Mouse (Mus musculus): ENCODE data around the gene Naa40. TPM values are rescaled to one million over a fixed set of nuclear protein-coding genes. Genes with fewer than 3 reads are reported as not detected.

Naa40 gene
- total RNA-seq, 1 experiment, result 50.9 TPM

GRCm38 (mm10) chr19:7269290-7270044, 28.5 kb upstream of the Naa40 start:
- Histone ChIP-seq H3K4me3 (ENCODE audit: insufficient read depth in 1 of 2, low read depth in 1 of 2, low read length in 2 of 2, poor library complexity in 1 of 2, severe bottlenecking in 1 of 2) (peak overlapping the region; percentile 94 to 99), H3K27ac (ENCODE audit: insufficient read depth, low read depth, low read length, poor library complexity, severe bottlenecking) (peak overlapping the region; percentile 60; the same call in 1 of the 2 replicates), H3K9ac (ENCODE audit: insufficient read depth, low read depth, low read length, poor library complexity, severe bottlenecking) (peak overlapping the region; percentile 97), H3K36me3 (ENCODE audit: control insufficient read depth, insufficient read depth, low read length, poor library complexity, severe bottlenecking) (peaks cover 47% of the 10 kb centered on the region), H3K9me3 (ENCODE audit: control insufficient read depth, insufficient read depth, low read depth, low read length) (no peaks in the 10 kb centered on the region), H3K4me1 (ENCODE audit: control insufficient read depth in 2 of 2, insufficient read depth in 2 of 2, low read length in 2 of 2, poor library complexity in 1 of 2) (peaks cover 7 to 29% of the 10 kb centered on the region in 2 experiments)
- TF ChIP-seq ZNF384 (IDR thresholded peaks at IDR 0.05; ENCODE audit: low read depth, low read length) (no peak), CHD2 (IDR thresholded peaks at IDR 0.05; ENCODE audit: low read depth, low read length) (no peak), HCFC1 (IDR thresholded peaks at IDR 0.05; ENCODE audit: borderline replicate concordance, insufficient read depth, low read length) (no peak), MAFK (IDR thresholded peaks at IDR 0.05; ENCODE audit: insufficient read depth, low read depth, low read length) (no peak), ZC3H11A (IDR thresholded peaks at IDR 0.05; ENCODE audit: borderline replicate concordance, low read depth, low read length) (no peak)
- in situ Hi-C loops (cut with MboI; ENCODE audit: low sequenced_read_pairs in 2 of 2, unreplicated experiment in 2 of 2), result no loop called here
- DNase-seq (ENCODE audit: low read depth, low spot score), result no peak

DNA sequence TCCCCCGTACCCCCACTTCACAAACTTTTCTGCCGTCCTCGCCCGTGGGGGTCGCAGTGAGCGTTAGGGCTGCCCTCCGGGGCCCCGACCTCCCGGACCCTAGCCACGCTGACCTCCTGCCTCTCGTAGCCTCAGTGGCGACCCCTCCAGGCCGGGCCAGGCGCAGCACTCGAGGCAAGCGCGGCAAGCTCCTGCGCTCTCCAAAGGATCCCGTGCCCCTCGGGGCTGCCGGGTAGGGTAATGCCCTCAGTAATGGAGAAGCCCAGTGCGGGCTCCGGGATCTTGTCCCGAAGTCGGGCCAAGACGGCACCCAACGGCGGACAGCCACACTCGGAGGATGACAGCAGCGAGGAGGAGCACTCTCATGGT, 27.7 kb upstream of the Naa40 start:
- in situ Hi-C loops (cut with MboI; ENCODE audit: low sequenced_read_pairs in 2 of 2, unreplicated experiment in 2 of 2), result no loop called here
- TF ChIP-seq ZC3H11A (IDR thresholded peaks at IDR 0.05; ENCODE audit: borderline replicate concordance, low read depth, low read length) (0 out of 2 replicates have a peak, but pooled peaks have one; percentile 26), MAFK (IDR thresholded peaks at IDR 0.05; ENCODE audit: insufficient read depth, low read depth, low read length) (no peak), HCFC1 (IDR thresholded peaks at IDR 0.05; ENCODE audit: borderline replicate concordance, insufficient read depth, low read length) (peak; percentile 38; the same call in 1 of the 2 replicates)
- DNase-seq (ENCODE audit: low read depth, low spot score), result peak; percentile 82
- Histone ChIP-seq H3K4me3 (ENCODE audit: insufficient read depth in 1 of 2, low read depth in 1 of 2, low read length in 2 of 2, poor library complexity in 1 of 2, severe bottlenecking in 1 of 2) (peak overlapping the region; percentile 94 to 99), H3K9me3 (ENCODE audit: control insufficient read depth, insufficient read depth, low read depth, low read length) (no peaks in the 10 kb centered on the region), H3K4me1 (ENCODE audit: control insufficient read depth in 2 of 2, insufficient read depth in 2 of 2, low read length in 2 of 2, poor library complexity in 1 of 2) (peaks cover 8 to 27% of the 10 kb centered on the region in 2 experiments), H3K36me3 (ENCODE audit: control insufficient read depth, insufficient read depth, low read length, poor library complexity, severe bottlenecking) (peaks cover 40% of the 10 kb centered on the region), H3K27ac (ENCODE audit: insufficient read depth, low read depth, low read length, poor library complexity, severe bottlenecking) (peak overlapping the region; percentile 89), H3K9ac (ENCODE audit: insufficient read depth, low read depth, low read length, poor library complexity, severe bottlenecking) (peak overlapping the region; percentile 97)

DNA sequence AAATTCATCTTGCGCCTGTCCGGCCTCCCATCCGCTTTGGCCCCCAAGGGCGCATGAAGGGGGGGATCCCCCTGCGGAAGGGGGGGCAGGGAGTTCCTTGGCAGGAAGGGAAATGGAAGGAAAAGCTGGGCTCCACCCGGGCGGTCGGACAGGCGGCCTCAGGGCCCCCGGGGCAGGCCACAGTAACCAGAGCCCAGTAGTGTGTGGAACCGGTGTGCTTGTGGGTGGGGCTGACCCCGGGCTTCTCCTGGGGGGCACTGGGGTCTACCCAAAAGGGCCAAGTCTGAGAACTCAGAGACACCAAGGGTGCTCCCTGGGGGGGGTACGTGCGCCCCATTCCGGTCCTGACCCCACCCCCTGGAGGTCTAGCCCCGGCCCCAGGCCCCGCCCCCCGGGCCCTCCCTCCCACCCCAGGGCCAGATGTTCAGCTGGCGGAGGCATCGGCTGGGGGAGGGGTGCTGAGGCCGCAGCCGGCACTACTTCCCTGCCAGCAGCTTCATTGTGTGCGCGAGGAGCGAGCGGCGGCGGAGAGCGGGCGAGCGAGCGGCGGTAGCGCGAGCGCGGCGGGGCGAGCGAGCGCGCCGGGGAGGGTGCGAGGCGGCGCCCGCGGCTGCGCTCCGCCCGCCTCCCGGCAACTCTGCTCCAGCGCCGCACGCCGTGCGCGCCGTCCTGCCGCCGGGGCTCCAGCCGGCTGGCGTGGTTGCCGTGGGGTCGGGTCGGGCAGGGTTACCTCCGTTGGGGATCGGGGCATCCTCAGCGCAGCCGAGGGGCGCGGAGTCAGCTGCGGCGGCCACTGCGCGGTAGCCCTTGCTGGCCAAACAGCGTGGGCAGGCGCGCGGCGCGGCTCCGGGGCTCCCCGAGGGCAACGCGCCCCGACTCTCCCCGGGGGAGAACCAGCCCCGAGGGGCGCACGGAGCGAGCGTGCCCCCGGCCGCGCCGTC, 27.1 kb upstream of the Naa40 start:
- peak; percentile 67 for DNase-seq (ENCODE audit: low read depth, low spot score)
- peaks cover 34% of the 10 kb centered on the region for H3K36me3 ChIP-seq (ENCODE audit: control insufficient read depth, insufficient read depth, low read length, poor library complexity, severe bottlenecking)
- H3K9ac ChIP-seq (ENCODE audit: insufficient read depth, low read depth, low read length, poor library complexity, severe bottlenecking), result peak overlapping the region; percentile 97
- TF ChIP-seq CHD2 (IDR thresholded peaks at IDR 0.05; ENCODE audit: low read depth, low read length) (no peak), ZC3H11A (IDR thresholded peaks at IDR 0.05; ENCODE audit: borderline replicate concordance, low read depth, low read length) (no peak), HCFC1 (IDR thresholded peaks at IDR 0.05; ENCODE audit: borderline replicate concordance, insufficient read depth, low read length) (peak; percentile 38; the same call in 1 of the 2 replicates), MAFK (IDR thresholded peaks at IDR 0.05; ENCODE audit: insufficient read depth, low read depth, low read length) (no peak), ZNF384 (IDR thresholded peaks at IDR 0.05; ENCODE audit: low read depth, low read length) (no peak)
- in situ Hi-C loops (cut with MboI; ENCODE audit: low sequenced_read_pairs in 2 of 2, unreplicated experiment in 2 of 2), result no loop called here
- peak overlapping the region; percentile 94 to 99 for H3K4me3 ChIP-seq (ENCODE audit: insufficient read depth in 1 of 2, low read depth in 1 of 2, low read length in 2 of 2, poor library complexity in 1 of 2, severe bottlenecking in 1 of 2)
- peaks cover 8 to 33% of the 10 kb centered on the region in 2 experiments for H3K4me1 ChIP-seq (ENCODE audit: control insufficient read depth in 2 of 2, insufficient read depth in 2 of 2, low read length in 2 of 2, poor library complexity in 1 of 2)
- H3K9me3 ChIP-seq (ENCODE audit: control insufficient read depth, insufficient read depth, low read depth, low read length), result no peaks in the 10 kb centered on the region
- peak overlapping the region; percentile 93 for H3K27ac ChIP-seq (ENCODE audit: insufficient read depth, low read depth, low read length, poor library complexity, severe bottlenecking)

- peak within 1 kb of the TSS; percentile 97 for H3K9ac ChIP-seq (ENCODE audit: insufficient read depth, low read depth, low read length, poor library complexity, severe bottlenecking)
- peaks cover 26% of the 10 kb centered on the region for H3K36me3 ChIP-seq (ENCODE audit: control insufficient read depth, insufficient read depth, low read length, poor library complexity, severe bottlenecking)
- H3K9me3 ChIP-seq (ENCODE audit: control insufficient read depth, insufficient read depth, low read depth, low read length), result no peaks in the 10 kb centered on the region
- peak; percentile 40 for DNase-seq (ENCODE audit: low read depth, low spot score)
- peak within 1 kb of the TSS; percentile 94 to 99 for H3K4me3 ChIP-seq (ENCODE audit: insufficient read depth in 1 of 2, low read depth in 1 of 2, low read length in 2 of 2, poor library complexity in 1 of 2, severe bottlenecking in 1 of 2)
- in situ Hi-C loops (cut with MboI; ENCODE audit: low sequenced_read_pairs in 2 of 2, unreplicated experiment in 2 of 2), result no loop called here
- peak within 1 kb of the TSS; percentile 93 for H3K27ac ChIP-seq (ENCODE audit: insufficient read depth, low read depth, low read length, poor library complexity, severe bottlenecking)
- peaks cover 8 to 32% of the 10 kb centered on the region in 2 experiments for H3K4me1 ChIP-seq (ENCODE audit: control insufficient read depth in 2 of 2, insufficient read depth in 2 of 2, low read length in 2 of 2, poor library complexity in 1 of 2)
- no peak for TF ChIP-seq MAFK (IDR thresholded peaks at IDR 0.05; ENCODE audit: insufficient read depth, low read depth, low read length)
- no peak for TF ChIP-seq ZC3H11A (IDR thresholded peaks at IDR 0.05; ENCODE audit: borderline replicate concordance, low read depth, low read length)
- no peak for TF ChIP-seq HCFC1 (IDR thresholded peaks at IDR 0.05; ENCODE audit: borderline replicate concordance, insufficient read depth, low read length)
- no peak for TF ChIP-seq ZNF384 (IDR thresholded peaks at IDR 0.05; ENCODE audit: low read depth, low read length)
- TF ChIP-seq CHD2 (IDR thresholded peaks at IDR 0.05; ENCODE audit: low read depth, low read length), result no peak
Measured at GRCm38 (mm10) chr19:7267091-7267741, 26.2 kb upstream of the Naa40 start, which contains the start of gene Rcor2. TSS of gene Rcor2 (plus strand) at chr19:7267325.
